Mouse (Mus musculus): ENCODE measurements around the gene Wars2. TPM values are rescaled to one million over a fixed set of nuclear protein-coding genes. Genes with fewer than 3 reads are reported as not detected.

Gene Wars2
- polyA plus RNA-seq, 1 experiment, result 4.0 TPM

GRCm38 (mm10) chr3:99256766-99257165 lies 115.9 kb downstream of the Wars2 start:
- Histone ChIP-seq H3K4me2 (ENCODE audit: low read depth) (no peak overlapping the region), H3K36me3 (ENCODE audit: control insufficient read depth, insufficient read depth) (peaks cover 4% of the 10 kb centered on the region), H3K4me3 (peak overlapping the region; percentile 67), H3ac (ENCODE audit: control insufficient read depth, insufficient read length) (no peak overlapping the region), H3K79me2 (ENCODE audit: control insufficient read depth, insufficient read depth) (peaks cover 57% of the 10 kb centered on the region), H3K27me3 (ENCODE audit: control insufficient read depth, insufficient read depth, insufficient read length) (no peaks in the 10 kb centered on the region)
- TF ChIP-seq TCF12 (IDR thresholded peaks at IDR 0.05; ENCODE audit: insufficient read depth, poor library complexity, severe bottlenecking) (no peak), SRF (IDR thresholded peaks at IDR 0.05; ENCODE audit: control insufficient read depth, insufficient read length, low read depth) (no peak), TCF3 (IDR thresholded peaks at IDR 0.05; ENCODE audit: insufficient read length, low read depth) (no peak), MYOD1 (IDR thresholded peaks at IDR 0.05; ENCODE audit: control insufficient read depth in 1 of 3, insufficient read length in 2 of 3, low read depth in 2 of 3) (no peak), MYOG (IDR thresholded peaks at IDR 0.05; ENCODE audit: control insufficient read depth in 1 of 3, insufficient read depth in 1 of 3, insufficient read length in 2 of 3, low read depth in 2 of 3) (no peak), POLR2AphosphoS2 (IDR thresholded peaks at IDR 0.05; ENCODE audit: insufficient read length, low read depth) (no peak), MAX (IDR thresholded peaks at IDR 0.05; ENCODE audit: low read depth) (no peak), E2F4 (IDR thresholded peaks at IDR 0.05; ENCODE audit: insufficient read depth) (no peak), USF1 (IDR thresholded peaks at IDR 0.05; ENCODE audit: low read depth) (no peak), CEBPB (IDR thresholded peaks at IDR 0.05; ENCODE audit: insufficient read depth, poor library complexity, severe bottlenecking) (no peak), POLR2A (IDR thresholded peaks at IDR 0.05; ENCODE audit: insufficient read length, low read depth) (no peak), REST (IDR thresholded peaks at IDR 0.05; ENCODE audit: insufficient read depth, insufficient read length) (no peak)

GRCm38 (mm10) chr3:99257586-99258577 lies 117.0 kb downstream of the Wars2 start:
- H3K27me3 ChIP-seq (ENCODE audit: control insufficient read depth, insufficient read depth, insufficient read length), result no peaks in the 10 kb centered on the region
- TF ChIP-seq E2F4 (IDR thresholded peaks at IDR 0.05; ENCODE audit: insufficient read depth), result no peak
- no peak for TF ChIP-seq MYOG (IDR thresholded peaks at IDR 0.05; ENCODE audit: control insufficient read depth in 1 of 3, insufficient read depth in 1 of 3, insufficient read length in 2 of 3, low read depth in 2 of 3)
- peaks cover 4% of the 10 kb centered on the region for H3K36me3 ChIP-seq (ENCODE audit: control insufficient read depth, insufficient read depth)
- no peak overlapping the region for H3ac ChIP-seq (ENCODE audit: control insufficient read depth, insufficient read length)
- no peak overlapping the region for H3K4me3 ChIP-seq
- H3K79me2 ChIP-seq (ENCODE audit: control insufficient read depth, insufficient read depth), result peaks cover 57% of the 10 kb centered on the region
- no peak overlapping the region for H3K4me2 ChIP-seq (ENCODE audit: low read depth)

GRCm38 (mm10) chr3:99259741-99260270 lies 118.9 kb downstream of the Wars2 start:
- TF ChIP-seq POLR2AphosphoS2 (IDR thresholded peaks at IDR 0.05; ENCODE audit: insufficient read length, low read depth) (no peak), REST (IDR thresholded peaks at IDR 0.05; ENCODE audit: insufficient read depth, insufficient read length) (no peak), E2F4 (IDR thresholded peaks at IDR 0.05; ENCODE audit: insufficient read depth) (no peak), SRF (IDR thresholded peaks at IDR 0.05; ENCODE audit: control insufficient read depth, insufficient read length, low read depth) (no peak), USF1 (IDR thresholded peaks at IDR 0.05; ENCODE audit: low read depth) (no peak), POLR2A (IDR thresholded peaks at IDR 0.05; ENCODE audit: insufficient read length, low read depth) (no peak)
- Histone ChIP-seq H3ac (ENCODE audit: control insufficient read depth, insufficient read length) (no peak overlapping the region), H3K4me2 (ENCODE audit: low read depth) (no peak overlapping the region), H3K79me2 (ENCODE audit: control insufficient read depth, insufficient read depth) (peaks cover 59% of the 10 kb centered on the region), H3K27me3 (ENCODE audit: control insufficient read depth, insufficient read depth, insufficient read length) (no peaks in the 10 kb centered on the region), H3K36me3 (ENCODE audit: control insufficient read depth, insufficient read depth) (peaks cover 4% of the 10 kb centered on the region), H3K4me3 (no peak overlapping the region)

- H3K36me3 ChIP-seq (ENCODE audit: control insufficient read depth, insufficient read depth), result peaks cover 4% of the 10 kb centered on the region
- TF ChIP-seq MAX (IDR thresholded peaks at IDR 0.05; ENCODE audit: low read depth) (no peak), E2F4 (IDR thresholded peaks at IDR 0.05; ENCODE audit: insufficient read depth) (no peak), SRF (IDR thresholded peaks at IDR 0.05; ENCODE audit: control insufficient read depth, insufficient read length, low read depth) (no peak), MYOG (IDR thresholded peaks at IDR 0.05; ENCODE audit: control insufficient read depth in 1 of 3, insufficient read depth in 1 of 3, insufficient read length in 2 of 3, low read depth in 2 of 3) (no peak), MYOD1 (IDR thresholded peaks at IDR 0.05; ENCODE audit: control insufficient read depth in 1 of 3, insufficient read length in 2 of 3, low read depth in 2 of 3) (no peak), TCF12 (IDR thresholded peaks at IDR 0.05; ENCODE audit: insufficient read depth, poor library complexity, severe bottlenecking) (no peak), TCF3 (IDR thresholded peaks at IDR 0.05; ENCODE audit: insufficient read length, low read depth) (no peak), CEBPB (IDR thresholded peaks at IDR 0.05; ENCODE audit: insufficient read depth, poor library complexity, severe bottlenecking) (no peak), POLR2AphosphoS2 (IDR thresholded peaks at IDR 0.05; ENCODE audit: insufficient read length, low read depth) (no peak), REST (IDR thresholded peaks at IDR 0.05; ENCODE audit: insufficient read depth, insufficient read length) (no peak), POLR2A (IDR thresholded peaks at IDR 0.05; ENCODE audit: insufficient read length, low read depth) (no peak)
- H3K4me2 ChIP-seq (ENCODE audit: low read depth), result no peak overlapping the region
- no peak overlapping the region for H3K4me3 ChIP-seq
- H3K79me2 ChIP-seq (ENCODE audit: control insufficient read depth, insufficient read depth), result peaks cover 53% of the 10 kb centered on the region
- no peaks in the 10 kb centered on the region for H3K27me3 ChIP-seq (ENCODE audit: control insufficient read depth, insufficient read depth, insufficient read length)
- no peak overlapping the region for H3ac ChIP-seq (ENCODE audit: control insufficient read depth, insufficient read length)
These were observed 119.5 kb downstream of the Wars2 start for GRCm38 (mm10) chr3:99260395-99260794.

Data from myocyte (in vitro differentiated cells).